Mouse (Mus musculus): Measurements from ENCODE around the gene 4932438A13Rik. TPM values are rescaled to one million over a fixed set of nuclear protein-coding genes. Genes with fewer than 3 reads are reported as not detected.

4932438A13Rik gene
- 19.4 and 21.8 TPM in 2 replicates for polyA plus RNA-seq (2021; fragmentation: Nextera tagmentation)
- long read RNA-seq, experiment 1, partial matches to known transcripts, result 32 of 38 reads
- long read RNA-seq, experiment 1, other reads (novel, unspliced or antisense), result 5 of 38 reads
- long read RNA-seq, experiment 2, partial matches to known transcripts, result 36 of 48 reads
- long read RNA-seq, experiment 2, other reads (novel, unspliced or antisense), result 11 of 48 reads

DNA sequence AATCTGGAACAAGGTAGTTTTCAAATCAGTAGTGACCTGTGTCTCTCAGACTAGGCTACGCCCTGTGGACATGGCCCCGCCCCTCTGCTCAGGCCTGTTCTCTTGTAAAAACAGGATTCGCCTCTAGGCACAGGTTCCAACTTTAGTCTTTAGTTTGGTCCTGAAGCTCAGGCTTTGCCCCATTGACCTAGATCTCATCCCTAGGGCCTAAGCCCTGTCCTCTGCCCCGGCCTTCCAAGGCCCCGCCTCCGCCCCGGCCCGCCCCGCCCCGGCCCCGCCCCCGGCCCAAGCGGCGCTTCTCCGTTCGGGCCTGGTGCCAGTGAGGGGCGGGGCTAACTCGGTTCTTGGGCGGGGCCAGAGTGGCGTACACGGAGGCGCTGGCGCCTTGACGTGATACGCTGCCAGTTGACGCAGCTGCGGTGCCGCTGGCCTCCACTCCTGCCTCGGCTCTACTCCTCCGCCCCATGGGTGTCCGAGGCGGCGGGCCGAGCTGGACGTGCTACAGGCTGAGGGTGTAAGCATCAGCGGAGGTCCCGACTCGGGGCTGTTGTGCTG is at the start of gene 4932438A13Rik:
4932438A13Rik (plus strand) TSS at position 384 of the 555 bp plus-strand sequence.

GRCm38 (mm10) chr3:37063406-37063805 is 200.5 kb downstream of the 4932438A13Rik start, which contains the start of gene Adad1:
Adad1 (plus strand) TSS chr3:37063527.

Other genes starting within 250 kb of the 4932438A13Rik start
- gene Bbs7, start 249.6 kb upstream of the 4932438A13Rik start, polyA plus RNA-seq (2021; fragmentation: Nextera tagmentation), result 6.5 and 7.8 TPM in 2 replicates
- 1.3 and 3.0 TPM in 2 replicates for gene Trpc3, start 172.9 kb upstream of the 4932438A13Rik start, polyA plus RNA-seq (2021; fragmentation: Nextera tagmentation)
- not detected in 2 replicates for gene Adad1, start 200.4 kb downstream of the 4932438A13Rik start, polyA plus RNA-seq (2021; fragmentation: Nextera tagmentation)

All from layer of hippocampus, adult 6 months (tissue).